Mouse (Mus musculus) liver, embryonic 15.5 days (tissue): ENCODE results near the gene Trim17. TPM values are rescaled to one million over a fixed set of nuclear protein-coding genes. Genes with fewer than 3 reads are reported as not detected.
"Not testable (repeated sequence)": the region's sequence is repeated elsewhere in the genome, so short reads cannot be mapped to it uniquely, and the experiment has no call there.

Source experiments
- ATAC-seq: fragments of 200-750 bp; cut with Nextera tagmentation; 2 replicates; pipeline ENCODE4 v1.8.0; 2017; ENCODE audit warnings: moderate number of reproducible peaks, mild to moderate bottlenecking, moderate library complexity; ENCODE audit not compliant: insufficient read depth
- H3K27ac ChIP-seq: fragments of 300-500 bp; sonication (generic); replicated peaks from 2 replicates; pipeline ENCODE4 v1.5.1; 2015; ENCODE audit warnings: mild to moderate bottlenecking, inconsistent platforms
- H3K27me3 ChIP-seq: fragments of 300-500 bp; sonication (generic); 2 replicates; pipeline ENCODE4 v1.6.1; 2015; ENCODE audit warnings: mild to moderate bottlenecking, inconsistent platforms
- H3K36me3 ChIP-seq: fragments of 300-500 bp; sonication (generic); replicated peaks from 2 replicates; pipeline ENCODE4 v1.6.1; 2015; ENCODE audit warnings: moderate library complexity, mild to moderate bottlenecking, inconsistent platforms
- H3K4me1 ChIP-seq: fragments of 300-500 bp; sonication (generic); replicated peaks from 2 replicates; pipeline ENCODE4 v1.6.1; 2015; ENCODE audit warnings: inconsistent platforms
- H3K4me2 ChIP-seq: fragments of 300-500 bp; sonication (generic); 2 replicates; pipeline ENCODE4 v1.6.1; 2015; ENCODE audit warnings: moderate library complexity, mild to moderate bottlenecking, inconsistent platforms
- H3K4me3 ChIP-seq: fragments of 300-500 bp; sonication (generic); replicated peaks from 2 replicates; pipeline ENCODE4 v1.5.1; 2015; ENCODE audit warnings: mild to moderate bottlenecking, inconsistent platforms
- H3K9ac ChIP-seq: fragments of 300-500 bp; sonication (generic); 2 replicates; pipeline ENCODE4 v1.6.1; 2015; ENCODE audit warnings: moderate library complexity, mild to moderate bottlenecking, inconsistent platforms
- H3K9me3 ChIP-seq: fragments of 300-500 bp; sonication (generic); replicated peaks from 2 replicates; pipeline ENCODE4 v1.6.1; 2016; ENCODE audit warnings: inconsistent platforms
- WGBS: fragments of 180-500 bp; shearing (Covaris S2); methylation state at CpG from one replicate; pipeline ENCODE4 v1.1.7; 2015; ENCODE audit warnings: mixed read lengths; ENCODE audit not compliant: insufficient replicate concordance; 5-methylcytosine and 5-hydroxymethylcytosine counted together
- polyA plus RNA-seq: library from polyadenylated mRNA; unstranded; fragments of >200 nt; fragmentation: Nextera tagmentation; extraction: Ambion mirVana; gene quantifications from 2 replicates; pipeline ENCODE4 v1.2.1, GENCODE M21; 2015

Gene Trim17
- polyA plus RNA-seq, 1 experiment from 2014 or later = 0.06 TPM

DNA sequence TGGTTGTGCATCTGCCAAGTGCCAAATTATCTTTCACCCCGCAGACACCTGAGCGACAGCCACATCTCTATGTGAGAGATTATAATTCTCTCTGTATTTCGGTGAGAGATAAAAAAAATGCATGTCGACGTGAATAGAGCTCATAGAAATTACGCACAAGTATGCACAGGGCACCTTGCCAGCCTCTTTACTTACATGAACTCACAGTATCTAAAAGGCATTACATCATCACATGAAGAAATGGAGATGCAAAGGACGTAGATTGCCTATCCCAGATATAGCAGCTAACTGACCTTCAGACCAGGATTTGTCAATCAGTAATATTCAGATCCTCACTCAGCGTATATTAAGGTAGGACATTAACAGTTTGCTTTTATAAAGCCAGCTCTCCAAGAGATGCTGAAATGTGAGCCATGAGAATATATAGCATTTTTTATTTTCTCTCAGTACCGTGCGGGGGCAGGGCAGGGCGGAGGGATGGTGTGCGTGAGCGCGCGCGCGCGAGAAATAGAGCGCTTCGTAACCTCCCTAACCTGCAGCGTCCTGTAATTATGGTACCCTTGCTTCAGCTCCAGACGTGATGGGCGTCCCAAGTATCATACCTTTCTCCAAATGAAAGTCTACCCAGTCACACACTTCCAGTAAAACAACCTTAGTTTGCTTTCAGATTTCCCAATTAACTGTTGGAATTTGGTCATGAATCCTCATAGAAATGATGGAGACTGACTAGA is 6.5 kb upstream of the Trim17 start:
- no peaks in the 10 kb centered on the region for H3K36me3 ChIP-seq
- H3K9me3 ChIP-seq = no peaks in the 10 kb centered on the region
- peak overlapping the region; percentile 19; the same call in 1 of the 2 replicates for H3K9ac ChIP-seq
- 14% methylated on average over 23 of the region's 23 CpGs for WGBS
- H3K27me3 ChIP-seq = peaks cover 91% of the 10 kb centered on the region
- peak overlapping the region; percentile 59 for H3K4me3 ChIP-seq
- peak; percentile 60 for ATAC-seq
- peak overlapping the region; percentile 77 for H3K4me2 ChIP-seq
- peak overlapping the region; percentile 80 for H3K27ac ChIP-seq
- H3K4me1 ChIP-seq = peaks cover 31% of the 10 kb centered on the region

DNA sequence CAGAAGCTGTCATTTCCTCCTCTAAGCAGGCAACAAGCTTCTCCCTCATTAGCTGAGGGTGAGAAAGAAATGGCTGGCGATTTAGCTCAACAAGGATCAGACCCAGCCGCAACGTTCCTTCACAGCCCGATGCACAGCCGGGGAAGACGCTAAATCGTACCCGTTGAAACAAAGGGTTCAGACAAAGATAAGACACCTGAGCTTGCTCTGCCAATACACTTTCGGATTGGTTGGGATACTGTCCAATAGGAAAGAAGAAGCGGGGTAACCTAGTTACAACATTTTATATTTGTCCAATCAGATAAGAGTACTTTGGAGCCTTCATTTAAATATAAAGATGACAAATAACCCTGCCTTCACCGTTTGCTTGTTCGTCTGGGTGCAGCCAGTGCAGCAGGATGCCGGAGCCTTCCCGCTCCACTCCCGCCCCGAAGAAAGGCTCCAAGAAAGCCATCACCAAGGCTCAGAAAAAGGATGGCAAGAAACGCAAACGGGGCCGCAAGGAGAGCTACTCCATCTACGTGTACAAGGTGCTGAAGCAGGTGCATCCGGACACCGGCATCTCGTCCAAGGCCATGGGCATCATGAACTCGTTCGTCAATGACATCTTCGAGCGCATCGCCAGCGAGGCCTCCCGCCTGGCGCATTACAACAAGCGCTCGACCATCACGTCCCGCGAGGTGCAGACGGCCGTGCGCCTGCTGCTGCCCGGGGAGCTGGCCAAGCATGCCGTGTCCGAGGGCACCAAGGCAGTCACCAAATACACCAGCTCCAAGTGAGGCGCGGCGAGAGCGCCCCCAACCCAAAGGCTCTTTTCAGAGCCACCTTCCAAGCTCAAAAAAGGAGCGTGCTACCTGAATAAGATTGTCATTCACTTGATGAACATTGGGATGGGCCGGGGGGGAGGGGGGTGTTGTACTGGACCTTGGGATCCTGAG is 5.7 kb upstream of the Trim17 start, which contains the start of gene Hist3h2ba:
Gene Hist3h2ba (plus strand): TSS at position 379 of the 938 bp plus-strand sequence.
- ATAC-seq = peak; percentile 80
- 1% methylated on average over 48 of the region's 48 CpGs for WGBS

DNA sequence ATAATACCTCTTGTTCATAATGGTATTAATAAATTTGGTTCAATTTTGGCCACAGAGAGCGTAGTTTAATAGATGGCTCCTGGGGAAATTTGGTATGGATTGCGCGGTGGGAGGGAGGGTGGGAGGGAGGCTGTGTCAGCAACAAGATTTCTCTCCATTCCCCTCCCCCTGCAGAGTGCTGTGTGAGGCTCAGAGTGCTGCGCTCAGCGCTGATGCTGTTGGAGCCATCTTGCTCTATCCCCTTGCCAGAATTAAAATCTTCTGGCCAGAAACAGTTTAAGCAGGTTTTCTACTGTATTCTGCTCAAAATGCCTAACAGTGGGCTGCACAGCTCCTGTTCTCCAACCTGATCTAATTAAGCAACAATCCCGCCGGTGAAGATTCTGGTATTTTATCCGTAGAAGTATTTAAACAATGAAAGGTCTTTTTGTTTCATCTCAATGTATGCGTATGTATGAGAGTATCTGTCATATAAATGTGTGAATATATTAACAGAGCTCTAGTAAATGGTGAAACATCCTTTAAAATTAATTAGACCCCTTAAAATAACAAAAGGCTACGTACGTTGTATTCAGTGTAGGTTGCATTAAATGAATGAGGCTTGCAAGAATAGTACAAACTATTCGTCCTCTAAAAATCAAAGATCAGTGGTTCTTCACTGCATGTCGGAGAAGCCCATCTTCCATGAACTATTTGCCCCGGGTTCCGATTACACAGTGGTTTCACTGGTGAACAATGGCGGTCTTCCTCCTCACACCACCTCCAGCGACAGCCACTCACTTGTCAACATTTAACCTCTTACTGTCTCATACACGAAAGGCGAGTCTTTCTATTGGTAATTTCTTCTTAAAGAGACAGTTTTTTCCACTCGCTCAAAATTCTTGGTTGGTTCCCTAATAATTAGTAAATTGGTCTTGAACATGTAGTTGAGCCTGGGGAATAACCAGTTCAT is 4.7 kb upstream of the Trim17 start:
- no peaks in the 10 kb centered on the region for H3K36me3 ChIP-seq
- H3K27ac ChIP-seq = peak overlapping the region; percentile 80
- no peak for ATAC-seq
- peak overlapping the region; percentile 59 for H3K9ac ChIP-seq
- peak overlapping the region; percentile 77 for H3K4me2 ChIP-seq
- H3K4me3 ChIP-seq = peak overlapping the region; percentile 59
- H3K4me1 ChIP-seq = peaks cover 39% of the 10 kb centered on the region
- peaks cover 73% of the 10 kb centered on the region for H3K27me3 ChIP-seq
- WGBS = 23% methylated on average over 20 of the region's 20 CpGs
- H3K9me3 ChIP-seq = no peaks in the 10 kb centered on the region

More for the DNA sequence above, 5.7 kb upstream of the Trim17 start, which contains the start of gene Hist3h2ba:
- no peaks in the 10 kb centered on the region for H3K36me3 ChIP-seq
- peaks cover 82% of the 10 kb centered on the region for H3K27me3 ChIP-seq
- H3K9me3 ChIP-seq = no peaks in the 10 kb centered on the region
- peak within 1 kb of the TSS; percentile 80 for H3K27ac ChIP-seq
- H3K4me3 ChIP-seq = peak within 1 kb of the TSS; percentile 59
- peak within 1 kb of the TSS; percentile 59 for H3K9ac ChIP-seq
- H3K4me2 ChIP-seq = peak within 1 kb of the TSS; percentile 77
- H3K4me1 ChIP-seq = peaks cover 39% of the 10 kb centered on the region

DNA sequence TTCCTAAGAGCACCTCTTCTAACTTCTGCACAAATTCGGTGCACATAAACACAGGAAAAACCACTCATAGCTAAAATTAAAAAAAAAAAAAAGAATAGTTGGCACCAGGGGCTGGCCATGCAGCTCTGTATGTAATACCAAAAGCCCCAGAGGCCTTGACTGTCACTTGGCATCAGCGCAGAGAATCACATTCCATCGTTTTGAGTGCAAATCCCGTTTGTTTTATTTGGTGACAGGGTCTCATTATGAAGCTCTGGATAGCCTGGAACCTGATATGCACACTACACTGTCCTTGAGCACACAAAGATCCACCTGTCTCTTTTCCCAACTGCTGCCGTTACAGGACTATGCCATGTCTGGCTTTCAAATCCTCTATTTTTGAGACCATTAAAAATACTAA is 3.3 kb upstream of the Trim17 start:
- Histone ChIP-seq H3K9me3 (no peaks in the 10 kb centered on the region), H3K27me3 (peaks cover 60% of the 10 kb centered on the region), H3K4me2 (no peak overlapping the region), H3K9ac (no peak overlapping the region), H3K4me3 (no peak overlapping the region), H3K4me1 (peaks cover 43% of the 10 kb centered on the region), H3K27ac (no peak overlapping the region), H3K36me3 (peaks cover 3% of the 10 kb centered on the region; the same call in 1 of the 2 replicates)
- no peak for ATAC-seq
- 81% methylated on average over 5 of the region's 5 CpGs for WGBS

DNA sequence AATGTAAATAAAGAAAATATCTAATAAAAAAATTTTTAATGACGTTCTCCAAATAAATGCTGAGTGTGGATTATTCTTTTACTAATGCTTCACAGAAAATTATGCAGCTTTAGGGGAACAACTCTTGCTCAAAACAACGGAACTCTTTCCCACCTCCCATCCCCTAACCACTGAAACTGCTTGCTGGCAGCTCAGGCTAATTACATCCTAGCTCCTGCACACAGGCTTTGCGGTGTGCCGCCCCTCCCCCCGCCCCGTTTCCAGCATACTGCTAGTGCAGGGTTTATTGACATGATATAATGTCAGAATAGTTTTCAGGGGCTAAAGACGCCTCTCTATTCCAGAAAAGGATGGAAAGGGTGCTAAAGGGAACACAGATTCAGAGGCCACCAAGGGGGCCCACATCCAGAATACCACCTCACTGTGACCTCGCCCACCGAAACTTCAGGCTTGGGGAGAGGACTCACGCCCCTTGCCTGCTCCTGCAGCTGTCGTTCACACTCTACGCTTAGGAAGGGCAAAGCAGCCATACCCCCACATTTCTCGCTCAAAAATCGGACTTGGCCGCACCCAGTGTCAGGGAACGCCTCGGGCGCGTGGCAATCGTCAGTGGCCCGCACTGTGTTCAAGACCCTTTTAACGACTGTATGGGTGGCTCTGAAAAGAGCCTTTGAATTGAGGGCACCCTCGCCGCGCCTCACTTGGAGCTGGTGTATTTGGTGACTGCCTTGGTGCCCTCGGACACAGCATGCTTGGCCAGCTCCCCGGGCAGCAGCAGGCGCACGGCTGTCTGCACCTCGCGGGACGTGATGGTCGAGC is 925 bp upstream of the Trim17 start:
- H3K4me3 ChIP-seq = peak overlapping the region; percentile 75
- peak overlapping the region; percentile 100 for H3K27ac ChIP-seq
- peaks cover 38% of the 10 kb centered on the region for H3K27me3 ChIP-seq
- H3K9me3 ChIP-seq = no peaks in the 10 kb centered on the region
- ATAC-seq = peak; percentile 32
- peak overlapping the region; percentile 95 for H3K4me2 ChIP-seq
- H3K9ac ChIP-seq = peak overlapping the region; percentile 80
- H3K36me3 ChIP-seq = peaks cover 27% of the 10 kb centered on the region
- H3K4me1 ChIP-seq = peaks cover 56% of the 10 kb centered on the region
- WGBS = under 1% methylated on average over 33 of the region's 33 CpGs

DNA sequence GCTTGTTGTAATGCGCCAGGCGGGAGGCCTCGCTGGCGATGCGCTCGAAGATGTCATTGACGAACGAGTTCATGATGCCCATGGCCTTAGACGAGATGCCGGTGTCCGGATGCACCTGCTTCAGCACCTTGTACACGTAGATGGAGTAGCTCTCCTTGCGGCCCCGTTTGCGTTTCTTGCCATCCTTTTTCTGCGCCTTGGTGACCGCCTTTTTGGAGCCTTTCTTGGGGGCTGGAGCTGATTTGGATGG is 390 bp upstream of the Trim17 start:
- Histone ChIP-seq H3K4me2 (peak overlapping the region; percentile 95), H3K4me3 (peak overlapping the region; percentile 75), H3K27me3 (peaks cover 32% of the 10 kb centered on the region), H3K27ac (peak overlapping the region; percentile 100), H3K4me1 (peaks cover 55% of the 10 kb centered on the region), H3K36me3 (peaks cover 28% of the 10 kb centered on the region), H3K9ac (peak overlapping the region; percentile 80)
- ATAC-seq = peak; percentile 38
- not testable (repeated sequence) for H3K9me3 ChIP-seq
- WGBS = under 1% methylated on average over 17 of the region's 17 CpGs

DNA sequence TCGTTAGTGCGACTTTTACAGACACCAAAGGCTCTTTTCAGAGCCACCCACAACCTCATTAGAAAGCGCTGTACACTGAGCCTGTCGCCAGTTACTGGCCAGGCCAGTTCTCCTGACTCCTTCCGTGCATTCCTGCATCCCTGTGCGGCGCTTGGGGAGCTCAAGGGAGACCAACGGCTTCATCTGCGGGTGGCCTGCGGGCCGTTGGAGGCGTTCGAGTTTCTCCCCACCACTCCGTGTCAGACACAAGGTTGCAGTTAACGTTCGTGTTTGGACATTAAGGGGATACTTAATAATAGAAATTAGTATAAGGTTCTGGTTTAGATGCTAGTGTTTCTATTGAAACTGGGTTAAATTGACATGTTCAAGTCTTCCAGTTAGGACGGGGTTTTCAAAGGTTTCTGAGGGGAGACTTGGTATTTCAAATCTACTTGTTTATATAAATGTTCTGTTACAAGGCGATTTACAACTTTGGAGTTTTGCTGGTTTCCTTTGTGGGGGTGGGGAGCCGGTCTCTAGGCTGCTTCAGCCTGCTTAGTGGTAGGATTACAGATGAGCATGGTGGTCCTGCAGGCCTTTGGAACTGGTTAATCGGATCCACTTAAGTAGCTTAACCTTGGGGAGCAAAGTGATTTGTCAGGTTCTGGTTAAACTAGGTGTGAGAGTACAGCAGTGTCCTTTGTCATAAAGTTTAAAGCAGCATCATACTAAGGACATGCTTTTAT is 820 bp downstream of the Trim17 start:
- H3K27ac ChIP-seq = peak overlapping the region; percentile 100
- ATAC-seq = peak; percentile 14; the same call in 1 of the 2 replicates
- peaks cover 20% of the 10 kb centered on the region for H3K27me3 ChIP-seq
- peak overlapping the region; percentile 93 for H3K9ac ChIP-seq
- peaks cover 55% of the 10 kb centered on the region for H3K4me1 ChIP-seq
- under 1% methylated on average over 20 of the region's 20 CpGs for WGBS
- peak overlapping the region; percentile 95 for H3K4me2 ChIP-seq
- peak overlapping the region; percentile 75 for H3K4me3 ChIP-seq
- peaks cover 28% of the 10 kb centered on the region for H3K36me3 ChIP-seq
- H3K9me3 ChIP-seq = no peaks in the 10 kb centered on the region

DNA sequence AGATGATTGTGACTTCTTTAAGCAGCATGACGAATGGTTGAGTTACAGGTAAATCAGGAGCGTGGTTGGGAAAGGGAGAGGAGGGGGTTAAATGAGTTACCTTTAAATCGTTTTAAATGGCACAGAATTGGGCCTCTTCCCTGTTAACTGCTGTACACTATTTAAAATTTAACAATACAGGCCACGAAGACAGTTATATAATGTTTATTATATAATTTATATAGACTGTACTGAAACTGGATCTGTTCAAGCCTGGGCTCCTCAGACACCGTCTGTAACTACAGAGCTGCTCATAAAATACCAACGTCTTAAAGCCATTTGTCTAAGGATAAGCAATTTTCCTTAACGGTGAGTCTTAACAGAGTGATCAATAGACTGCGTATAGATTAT is 1.4 kb downstream of the Trim17 start:
- Histone ChIP-seq H3K36me3 (peaks cover 28% of the 10 kb centered on the region), H3K4me1 (peaks cover 55% of the 10 kb centered on the region), H3K9ac (peak overlapping the region; percentile 93), H3K9me3 (no peaks in the 10 kb centered on the region), H3K27ac (peak overlapping the region; percentile 100), H3K27me3 (peaks cover 15% of the 10 kb centered on the region), H3K4me3 (peak overlapping the region; percentile 75), H3K4me2 (peak overlapping the region; percentile 95)
- WGBS = 29% methylated on average over 8 of the region's 8 CpGs
- ATAC-seq = no peak

DNA sequence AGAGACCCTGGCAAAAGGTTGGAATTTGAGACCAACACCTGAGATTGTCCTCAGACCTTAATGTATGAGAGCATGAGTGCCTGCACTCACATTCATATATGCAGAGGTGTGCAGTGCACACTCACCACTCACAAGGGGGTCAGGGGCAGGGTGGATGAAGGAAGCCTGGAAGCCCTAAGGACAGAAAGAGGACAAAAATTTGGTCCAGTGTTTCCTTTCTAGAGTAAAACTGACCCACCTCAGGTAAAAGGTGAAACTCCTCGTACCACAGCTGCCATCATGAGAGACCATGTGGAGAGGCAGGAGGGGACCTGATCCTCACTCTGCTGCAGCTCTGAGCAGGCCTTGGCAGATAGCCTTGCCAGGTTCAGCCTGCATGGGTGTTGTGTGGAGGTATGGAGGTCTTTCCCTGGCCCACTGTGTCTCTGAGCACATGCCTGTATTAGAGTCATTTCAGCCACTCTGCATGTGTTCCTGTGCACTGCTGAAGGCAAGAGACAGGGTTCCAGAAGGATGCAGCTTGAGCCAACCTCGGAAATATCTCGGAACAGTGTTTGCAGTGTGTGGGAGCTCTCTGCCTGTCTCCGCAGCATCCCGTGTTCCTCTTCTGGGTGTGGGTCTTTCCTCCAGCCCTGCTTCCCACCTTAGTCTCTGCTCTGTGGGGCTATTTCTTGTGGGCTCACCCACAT is 2.9 kb downstream of the Trim17 start:
- H3K36me3 ChIP-seq = peaks cover 28% of the 10 kb centered on the region
- H3K4me3 ChIP-seq = peak overlapping the region; percentile 75
- 84% methylated on average over 5 of the region's 5 CpGs for WGBS
- peaks cover 14% of the 10 kb centered on the region for H3K27me3 ChIP-seq
- ATAC-seq = no peak
- H3K4me1 ChIP-seq = peaks cover 60% of the 10 kb centered on the region
- H3K27ac ChIP-seq = peak overlapping the region; percentile 100
- peak overlapping the region; percentile 95 for H3K4me2 ChIP-seq
- H3K9me3 ChIP-seq = no peaks in the 10 kb centered on the region
- peak overlapping the region; percentile 93 for H3K9ac ChIP-seq
